Mouse (Mus musculus): ENCODE measurements around the gene Slc38a7.
"Not testable (repeated sequence)": the region's sequence is repeated elsewhere in the genome, so short reads cannot be mapped to it uniquely, and the experiment has no call there.

Gene Slc38a7

GRCm38 (mm10) chr8:95848734-95849464 is 4.4 kb downstream of the Slc38a7 start:
- no peak for DNase-seq

- DNase-seq: no peak
These were observed 5.2 kb downstream of the Slc38a7 start for GRCm38 (mm10) chr8:95848061-95848551.

GRCm38 (mm10) chr8:95845026-95845425 is 8.3 kb downstream of the Slc38a7 start:
- DNase-seq: no peak

- DNase-seq: no peak
These were observed 9.4 kb downstream of the Slc38a7 start for GRCm38 (mm10) chr8:95843968-95844367.

- no peak for DNase-seq
These were observed 11.9 kb downstream of the Slc38a7 start for GRCm38 (mm10) chr8:95841436-95841835.

GRCm38 (mm10) chr8:95839289-95839688 is 14.1 kb downstream of the Slc38a7 start:
- no peak for DNase-seq

GRCm38 (mm10) chr8:95837266-95837665 is 16.1 kb downstream of the Slc38a7 start:
- DNase-seq: no peak

- no peak for DNase-seq
These were observed 17.4 kb downstream of the Slc38a7 start for GRCm38 (mm10) chr8:95835891-95836290.

- no peak for DNase-seq
These were observed 19.8 kb downstream of the Slc38a7 start for GRCm38 (mm10) chr8:95833435-95833984.

- DNase-seq: peak; percentile 51 to 62
These were observed 20.5 kb downstream of the Slc38a7 start for GRCm38 (mm10) chr8:95832603-95833434.

GRCm38 (mm10) chr8:95830144-95830543 is 23.2 kb downstream of the Slc38a7 start:
- DNase-seq: no peak

- not testable (repeated sequence) for DNase-seq
These were observed 28.2 kb downstream of the Slc38a7 start, which contains the start of gene Sap18b for GRCm38 (mm10) chr8:95825162-95825561. TSS of gene Sap18b (plus strand) at chr8:95825346.

GRCm38 (mm10) chr8:95822699-95823098 is 30.6 kb downstream of the Slc38a7 start:
- DNase-seq: no peak

GRCm38 (mm10) chr8:95822096-95822495 is 31.2 kb downstream of the Slc38a7 start:
- no peak for DNase-seq

GRCm38 (mm10) chr8:95821266-95821665 is 32.1 kb downstream of the Slc38a7 start:
- no peak for DNase-seq

- no peak for DNase-seq
These were observed 35.1 kb downstream of the Slc38a7 start for GRCm38 (mm10) chr8:95818211-95818610.

- DNase-seq: no peak
These were observed 35.7 kb downstream of the Slc38a7 start for GRCm38 (mm10) chr8:95817597-95817996.

- no peak for DNase-seq
These were observed 37.2 kb downstream of the Slc38a7 start for GRCm38 (mm10) chr8:95816044-95816708.

GRCm38 (mm10) chr8:95810184-95810591 is 43.2 kb downstream of the Slc38a7 start:
- DNase-seq: peak in 1 of 2 experiments; percentile 16

GRCm38 (mm10) chr8:95809116-95809515 is 44.2 kb downstream of the Slc38a7 start:
- DNase-seq: no peak

GRCm38 (mm10) chr8:95808631-95809030 is 44.7 kb downstream of the Slc38a7 start:
- no peak for DNase-seq

GRCm38 (mm10) chr8:95807861-95808260 is 45.5 kb downstream of the Slc38a7 start:
- peak; percentile 82 to 90 for DNase-seq
